In the genomic region with DNA sequence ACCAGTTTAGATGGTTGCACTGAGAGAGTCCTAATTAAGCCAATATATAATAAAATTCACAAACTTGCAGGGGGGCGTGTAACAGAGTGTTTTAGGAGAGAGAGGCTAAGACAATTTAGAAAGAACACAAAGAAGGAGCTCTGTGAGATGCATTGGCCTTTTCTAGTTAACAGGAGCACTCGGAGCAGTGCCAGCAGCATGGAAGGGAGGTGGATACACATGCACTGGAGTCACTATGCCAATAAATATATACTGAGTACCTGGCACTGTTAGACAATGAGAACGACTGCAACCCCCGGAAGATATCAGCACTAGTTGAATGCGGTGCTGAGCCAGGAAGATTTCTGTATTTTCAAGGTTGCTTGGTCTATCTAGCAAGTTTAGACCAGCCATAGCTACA, we compare ENCODE assay signal across 24 mouse cellular contexts. TPM values are rescaled to one million over a fixed set of nuclear protein-coding genes. Genes with fewer than 3 reads are reported as not detected.
"Had no signal": no experiment of that assay in that cellular context is flagged by ENCODE, and none has a peak within 500 bp of the region (broad histone marks: within the 10 kb centered on the region; RNA-seq: fewer than 3 reads in every experiment).

No protein-coding gene starts in this region.

- ATAC-seq: hindbrain, postnatal 0 days; intestine, embryonic 16.5 days; liver, embryonic 12.5 days had no signal

- DNase-seq: gastrocnemius, postnatal 14 days; gastrocnemius, postnatal 36 days; heart, adult 18-20 months; heart, postnatal 14 days; heart, postnatal 36 days; kidney, adult 11 months; kidney, adult 2 months; kidney, adult 9 months; kidney, postnatal 14 days; kidney, postnatal 36 days; left cerebral cortex, postnatal 4 days had no signal

- H3K4me3 ChIP-seq: heart, embryonic 13.5 days; heart, embryonic 15.5 days; hindbrain, embryonic 13.5 days; hindbrain, embryonic 15.5 days; kidney, embryonic 15.5 days; limb, embryonic 13.5 days; limb, embryonic 15.5 days; liver, embryonic 12.5 days had no signal

- H3K27ac ChIP-seq: heart, embryonic 13.5 days; heart, embryonic 15.5 days; hindbrain, embryonic 13.5 days; hindbrain, embryonic 15.5 days; hindbrain, postnatal 0 days; kidney, embryonic 15.5 days; kidney, postnatal 0 days; limb, embryonic 13.5 days; limb, embryonic 15.5 days; liver, embryonic 12.5 days; liver, embryonic 14.5 days had no signal

RNA-seq across cellular contexts. Expression of gene C1qtnf4, which starts 41.4 kb away (rescaled TPM):
- total RNA-seq: hematopoietic stem cell, adult 5-6 weeks had no signal
